Mouse (Mus musculus): ENCODE measurements around the gene Rtkn. TPM values are rescaled to one million over a fixed set of nuclear protein-coding genes. Genes with fewer than 3 reads are reported as not detected.

Rtkn gene
- polyA plus RNA-seq, 1 experiment: 42.1 TPM

- no peaks in the 10 kb centered on the region for H3K27me3 ChIP-seq (ENCODE audit: control insufficient read depth, insufficient read depth, insufficient read length)
- no peaks in the 10 kb centered on the region for H3K36me3 ChIP-seq (ENCODE audit: control insufficient read depth, insufficient read depth)
- no peak overlapping the region for H3ac ChIP-seq (ENCODE audit: control insufficient read depth, insufficient read length, low read depth)
- H3K79me2 ChIP-seq (ENCODE audit: control insufficient read depth, insufficient read depth): peaks cover 58% of the 10 kb centered on the region
- peaks cover 23% of the 10 kb centered on the region for H3K79me3 ChIP-seq (ENCODE audit: low read depth)
- TF ChIP-seq MYOG (IDR thresholded peaks at IDR 0.05; ENCODE audit: control insufficient read depth, extremely low read depth, insufficient read length) (no peak), FOSL1 (IDR thresholded peaks at IDR 0.05; ENCODE audit: insufficient read depth, low read length, poor library complexity, severe bottlenecking) (no peak), MAX (IDR thresholded peaks at IDR 0.05) (no peak), USF1 (IDR thresholded peaks at IDR 0.05; ENCODE audit: low read depth) (no peak), MYOD1 (IDR thresholded peaks at IDR 0.05; ENCODE audit: control insufficient read depth, insufficient read length, low read depth) (no peak), CTCF (IDR thresholded peaks at IDR 0.05; ENCODE audit: control insufficient read depth, insufficient read depth, insufficient read length) (no peak), CEBPB (IDR thresholded peaks at IDR 0.05; ENCODE audit: low read depth) (no peak)
- no peak overlapping the region for H3K4me3 ChIP-seq (ENCODE audit: insufficient read depth, poor library complexity, severe bottlenecking)
Observed at GRCm38 (mm10) chr6:83175996-83176395, 40.7 kb downstream of the Rtkn start.

GRCm38 (mm10) chr6:83179390-83180117 lies 44.3 kb downstream of the Rtkn start:
- Histone ChIP-seq H3K27me3 (ENCODE audit: control insufficient read depth, insufficient read depth, insufficient read length) (no peaks in the 10 kb centered on the region), H3K79me3 (ENCODE audit: low read depth) (peaks cover 7% of the 10 kb centered on the region), H3K79me2 (ENCODE audit: control insufficient read depth, insufficient read depth) (peaks cover 30% of the 10 kb centered on the region), H3ac (ENCODE audit: control insufficient read depth, insufficient read length, low read depth) (no peak overlapping the region), H3K36me3 (ENCODE audit: control insufficient read depth, insufficient read depth) (no peaks in the 10 kb centered on the region), H3K4me3 (ENCODE audit: insufficient read depth, poor library complexity, severe bottlenecking) (no peak overlapping the region)
- no peak for TF ChIP-seq USF1 (IDR thresholded peaks at IDR 0.05; ENCODE audit: low read depth)

- Histone ChIP-seq H3ac (ENCODE audit: control insufficient read depth, insufficient read length, low read depth) (no peak overlapping the region), H3K79me2 (ENCODE audit: control insufficient read depth, insufficient read depth) (peaks cover 28% of the 10 kb centered on the region), H3K79me3 (ENCODE audit: low read depth) (peaks cover 4% of the 10 kb centered on the region)
Observed at GRCm38 (mm10) chr6:83180605-83181004, 45.3 kb downstream of the Rtkn start.

GRCm38 (mm10) chr6:83184858-83185435 lies 49.7 kb downstream of the Rtkn start:
- peaks cover 11% of the 10 kb centered on the region for H3K36me3 ChIP-seq (ENCODE audit: control insufficient read depth, insufficient read depth)
- H3K79me2 ChIP-seq (ENCODE audit: control insufficient read depth, insufficient read depth): no peaks in the 10 kb centered on the region
- TF ChIP-seq CEBPB (IDR thresholded peaks at IDR 0.05; ENCODE audit: low read depth): no peak
- TF ChIP-seq MYOG (IDR thresholded peaks at IDR 0.05; ENCODE audit: control insufficient read depth, extremely low read depth, insufficient read length): no peak
- no peak for TF ChIP-seq MAX (IDR thresholded peaks at IDR 0.05)
- TF ChIP-seq MYOD1 (IDR thresholded peaks at IDR 0.05; ENCODE audit: control insufficient read depth, insufficient read length, low read depth): no peak
- TF ChIP-seq CTCF (IDR thresholded peaks at IDR 0.05; ENCODE audit: control insufficient read depth, insufficient read depth, insufficient read length): no peak
- TF ChIP-seq USF1 (IDR thresholded peaks at IDR 0.05; ENCODE audit: low read depth): no peak
- TF ChIP-seq FOSL1 (IDR thresholded peaks at IDR 0.05; ENCODE audit: insufficient read depth, low read length, poor library complexity, severe bottlenecking): no peak
- no peaks in the 10 kb centered on the region for H3K79me3 ChIP-seq (ENCODE audit: low read depth)
- H3ac ChIP-seq (ENCODE audit: control insufficient read depth, insufficient read length, low read depth): no peak overlapping the region
- H3K27me3 ChIP-seq (ENCODE audit: control insufficient read depth, insufficient read depth, insufficient read length): no peaks in the 10 kb centered on the region
- no peak overlapping the region for H3K4me3 ChIP-seq (ENCODE audit: insufficient read depth, poor library complexity, severe bottlenecking)

More at GRCm38 (mm10) chr6:83180605-83181004, 45.3 kb downstream of the Rtkn start:
- no peaks in the 10 kb centered on the region for H3K36me3 ChIP-seq (ENCODE audit: control insufficient read depth, insufficient read depth)
- H3K27me3 ChIP-seq (ENCODE audit: control insufficient read depth, insufficient read depth, insufficient read length): no peaks in the 10 kb centered on the region
- no peak overlapping the region for H3K4me3 ChIP-seq (ENCODE audit: insufficient read depth, poor library complexity, severe bottlenecking)
- TF ChIP-seq USF1 (IDR thresholded peaks at IDR 0.05; ENCODE audit: low read depth) (no peak), CEBPB (IDR thresholded peaks at IDR 0.05; ENCODE audit: low read depth) (no peak), MYOG (IDR thresholded peaks at IDR 0.05; ENCODE audit: control insufficient read depth, extremely low read depth, insufficient read length) (no peak), FOSL1 (IDR thresholded peaks at IDR 0.05; ENCODE audit: insufficient read depth, low read length, poor library complexity, severe bottlenecking) (no peak), CTCF (IDR thresholded peaks at IDR 0.05; ENCODE audit: control insufficient read depth, insufficient read depth, insufficient read length) (no peak), MAX (IDR thresholded peaks at IDR 0.05) (no peak), MYOD1 (IDR thresholded peaks at IDR 0.05; ENCODE audit: control insufficient read depth, insufficient read length, low read depth) (no peak)

GRCm38 (mm10) chr6:83185895-83186861 lies 50.9 kb downstream of the Rtkn start:
- H3K27me3 ChIP-seq (ENCODE audit: control insufficient read depth, insufficient read depth, insufficient read length): no peaks in the 10 kb centered on the region
- no peak overlapping the region for H3ac ChIP-seq (ENCODE audit: control insufficient read depth, insufficient read length, low read depth)
- no peak overlapping the region for H3K4me3 ChIP-seq (ENCODE audit: insufficient read depth, poor library complexity, severe bottlenecking)
- no peaks in the 10 kb centered on the region for H3K79me3 ChIP-seq (ENCODE audit: low read depth)
- H3K79me2 ChIP-seq (ENCODE audit: control insufficient read depth, insufficient read depth): no peaks in the 10 kb centered on the region
- H3K36me3 ChIP-seq (ENCODE audit: control insufficient read depth, insufficient read depth): peaks cover 20% of the 10 kb centered on the region
- no peak for TF ChIP-seq CEBPB (IDR thresholded peaks at IDR 0.05; ENCODE audit: low read depth)
- TF ChIP-seq MAX (IDR thresholded peaks at IDR 0.05): no peak
- no peak for TF ChIP-seq MYOG (IDR thresholded peaks at IDR 0.05; ENCODE audit: control insufficient read depth, extremely low read depth, insufficient read length)
- TF ChIP-seq CTCF (IDR thresholded peaks at IDR 0.05; ENCODE audit: control insufficient read depth, insufficient read depth, insufficient read length): no peak
- no peak for TF ChIP-seq USF1 (IDR thresholded peaks at IDR 0.05; ENCODE audit: low read depth)
- TF ChIP-seq MYOD1 (IDR thresholded peaks at IDR 0.05; ENCODE audit: control insufficient read depth, insufficient read length, low read depth): no peak
- TF ChIP-seq FOSL1 (IDR thresholded peaks at IDR 0.05; ENCODE audit: insufficient read depth, low read length, poor library complexity, severe bottlenecking): no peak
